Mouse (Mus musculus) heart, postnatal 0 days (tissue): Measurements from ENCODE around the gene Enpp1.

Experiments
- CTCF ChIP-seq: IDR thresholded peaks from 2 replicates; pipeline ENCODE4 v1.5.1; 2016; ENCODE audit warnings: antibody characterized with exemption, control low read depth, low read depth
- EP300 ChIP-seq: IDR thresholded peaks from 2 replicates; pipeline ENCODE4 v1.6.1; 2016; ENCODE audit warnings: antibody characterized with exemption, low read depth

GRCm38 (mm10) chr10:24588824-24589223 is 123.1 kb downstream of the Enpp1 start:
- TF ChIP-seq CTCF: no peak
- TF ChIP-seq EP300: no peak
